Comparison of ENCODE assay signal across 23 mouse cellular contexts in the genomic region with DNA sequence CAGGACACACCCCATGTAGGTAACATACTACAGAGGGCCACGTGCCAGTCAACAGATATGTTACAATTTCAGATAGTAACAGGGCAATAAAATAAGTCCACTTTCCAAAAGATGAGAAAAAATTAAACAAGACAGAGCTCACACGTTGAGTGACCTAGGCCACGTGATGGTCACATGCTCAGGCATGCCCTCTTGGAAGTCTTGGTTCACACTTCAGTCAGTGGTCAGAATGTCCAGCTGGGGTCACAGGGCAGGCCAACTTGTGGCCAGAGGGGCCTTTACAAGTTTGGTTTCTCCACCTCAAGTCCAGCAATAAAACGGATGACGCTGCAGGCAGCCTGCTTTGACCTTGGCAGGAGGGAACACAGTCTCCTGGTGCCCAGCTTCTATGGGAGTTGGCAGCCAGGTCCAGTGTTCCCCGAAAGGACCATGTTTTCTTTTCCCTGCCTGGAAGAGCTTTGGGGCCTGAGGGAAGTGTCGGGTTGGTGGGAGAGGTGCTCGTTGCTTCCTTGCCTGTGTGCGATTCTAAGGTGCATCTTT. TPM values are rescaled to one million over a fixed set of nuclear protein-coding genes. Genes with fewer than 3 reads are reported as not detected.
DNase-seq lines count a peak whose midpoint lies in the region; TF ChIP-seq lines count a peak whose summit lies in the region.
"Had no signal": no experiment of that assay in that cellular context is flagged by ENCODE, and none has a peak within 500 bp of the region (broad histone marks: within the 10 kb centered on the region; RNA-seq: fewer than 3 reads in every experiment).

No protein-coding gene starts in this region.

- no peak overlapping the region for H3K27ac ChIP-seq in kidney, adult 2 months (ENCODE audit: insufficient read depth, low read depth, low read length)
- H3K27ac ChIP-seq: embryonic facial prominence, embryonic 10.5 days; embryonic facial prominence, embryonic 15.5 days; forebrain, embryonic 12.5 days; heart, embryonic 15.5 days; limb, embryonic 12.5 days; macrophage; midbrain, embryonic 13.5 days; stomach, postnatal 0 days had no signal

- TF ChIP-seq POLR2A in kidney, adult 2 months (IDR thresholded peaks at IDR 0.05; ENCODE audit: low read depth, low read length) = no peak

- no peaks in the 10 kb centered on the region for H3K27me3 ChIP-seq in kidney, adult 2 months (replicated peaks; ENCODE audit: control insufficient read depth, insufficient read depth, low read length)
- H3K27me3 ChIP-seq: embryonic facial prominence, embryonic 15.5 days; midbrain, embryonic 13.5 days had no signal

- no peaks in the 10 kb centered on the region for H3K36me3 ChIP-seq in kidney, adult 2 months (ENCODE audit: control insufficient read depth, insufficient read depth, low read length)
- H3K36me3 ChIP-seq: embryonic facial prominence, embryonic 10.5 days; embryonic facial prominence, embryonic 15.5 days; forebrain, embryonic 12.5 days; heart, embryonic 15.5 days; limb, embryonic 12.5 days; midbrain, embryonic 13.5 days had no signal

- 72% methylated on average over 9 of the region's 9 CpGs for WGBS in kidney, adult 2 months

- H3K4me3 ChIP-seq in kidney, adult 2 months (ENCODE audit: insufficient read depth, low read depth, low read length) = no peak overlapping the region
- H3K4me3 ChIP-seq: embryonic facial prominence, embryonic 10.5 days; embryonic facial prominence, embryonic 15.5 days; forebrain, embryonic 12.5 days; heart, embryonic 15.5 days; limb, embryonic 12.5 days; midbrain, embryonic 13.5 days had no signal

- DNase-seq in kidney, adult 2 months = peak; percentile 11
- DNase-seq in kidney, postnatal 4 days = no peak
- peak; percentile 22 for DNase-seq in ovary, adult 18-20 months (ENCODE audit: low spot score)
- no peak for DNase-seq in ovary, postnatal 10 days (ENCODE audit: low spot score)
- peak; percentile 21 for DNase-seq in adrenal gland, postnatal 14 days
- no peak for DNase-seq in heart, adult 9 months (ENCODE audit: low spot score in 2 of 2)
- DNase-seq in frontal cortex, postnatal 36 days (ENCODE audit: low spot score in 2 of 2) = no peak
- DNase-seq: cerebellum, adult 2 months; cerebellum, postnatal 14 days; forebrain, postnatal 0 days; gastrocnemius, postnatal 10 days; liver, postnatal 0 days; right cerebral cortex, postnatal 4 days; thymus, adult 18-20 months; thymus, postnatal 25 days had no signal

- no peaks in the 10 kb centered on the region for H3K4me1 ChIP-seq in kidney, adult 2 months (ENCODE audit: control insufficient read depth, insufficient read depth, low read length)

- no peak for TF ChIP-seq CTCF in kidney, adult 2 months (conservative IDR thresholded peaks at IDR 0.05; ENCODE audit: insufficient read depth, insufficient read length, low read depth, low read length)

RNA-seq across cellular contexts. Expression of gene Runx1, which starts 46.0 kb away (rescaled TPM):
- polyA plus RNA-seq in kidney, adult 2 months (2012; rRNA removed) = 1.5 and 2.2 TPM in 2 replicates
- 4.7 and 9.5 TPM in 2 replicates for total RNA-seq in adrenal gland, postnatal 14 days (2021)

Comparison
In these comparisons a context has a peak if more than half of its experiments do, and no peak if none do; other contexts are left out.
1. DNase-seq: peak in kidney, adult 2 months (single experiment), ovary, adult 18-20 months (single experiment) and adrenal gland, postnatal 14 days (single experiment); none in kidney, postnatal 4 days (0 of 2), ovary, postnatal 10 days (single experiment), heart, adult 9 months (0 of 2) and frontal cortex, postnatal 36 days (0 of 2).